ENCODE assay signal across 22 mouse cellular contexts in the genomic region with DNA sequence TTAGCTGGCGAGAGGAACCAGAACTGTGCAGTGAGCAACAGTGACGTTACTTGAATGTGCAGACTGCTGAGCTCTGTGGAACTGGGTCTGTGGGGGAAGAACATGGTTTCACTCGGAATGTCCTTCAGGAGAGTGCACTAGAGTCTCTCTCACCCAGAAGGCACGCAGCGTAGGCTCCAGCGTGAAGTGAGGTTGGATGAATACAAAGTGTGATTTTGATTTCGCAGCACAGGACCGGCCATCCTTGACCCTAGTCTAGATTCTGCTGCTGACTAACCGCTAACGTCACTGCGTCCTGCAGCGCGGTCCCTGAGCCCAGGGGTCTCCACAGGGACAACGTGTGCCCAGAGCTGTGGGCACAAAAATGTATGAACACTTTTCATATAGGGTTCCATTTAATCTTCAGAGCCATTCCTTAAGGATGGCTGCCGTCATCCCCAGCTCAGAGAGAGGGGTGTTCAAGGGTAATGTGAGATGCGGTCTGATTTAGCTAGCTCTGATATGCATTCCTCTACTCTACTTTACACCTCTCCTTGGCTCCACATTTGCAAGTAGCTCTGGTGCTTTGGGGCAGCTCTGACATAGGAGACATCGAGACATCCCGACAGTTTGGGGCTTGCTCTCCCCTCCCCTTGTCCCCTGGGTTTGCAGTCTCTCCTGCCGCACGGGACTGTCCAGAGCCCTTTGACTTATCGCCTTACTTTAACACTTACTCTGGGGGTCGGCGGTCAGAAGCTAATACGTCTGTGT.
A peak's percentile ranks its signal among the peaks of the same experiment; 100 is the strongest.
DNase-seq lines count a peak whose midpoint lies in the region; ATAC-seq lines count a peak whose summit lies in the region.
"Had no signal": no experiment of that assay in that cellular context is flagged by ENCODE, and none has a peak within 500 bp of the region (broad histone marks: within the 10 kb centered on the region; RNA-seq: fewer than 3 reads in every experiment).

No protein-coding gene starts in this region.

- H3K27me3 ChIP-seq in heart, embryonic 14.5 days (ENCODE audit: control insufficient read depth, insufficient read depth, low read length) = no peaks in the 10 kb centered on the region; the same call in 1 of the 2 replicates
- no peaks in the 10 kb centered on the region for H3K27me3 ChIP-seq in midbrain, embryonic 11.5 days (ENCODE audit: control insufficient read depth, insufficient read depth, low read length)
- no peaks in the 10 kb centered on the region for H3K27me3 ChIP-seq in midbrain, embryonic 16.5 days (ENCODE audit: control insufficient read depth, insufficient read depth, low read depth, low read length)
- H3K27me3 ChIP-seq: forebrain, embryonic 15.5 days; hindbrain, embryonic 12.5 days; limb, embryonic 13.5 days had no signal

- no peak overlapping the region for H3K27ac ChIP-seq in heart, embryonic 14.5 days (replicated peaks in 1 of 2; ENCODE audit: control insufficient read depth in 1 of 2, insufficient read depth in 1 of 2, low read depth in 2 of 2, low read length in 2 of 2)
- H3K27ac ChIP-seq in midbrain, embryonic 11.5 days (ENCODE audit: low read depth, low read length) = no peak overlapping the region
- no peak overlapping the region for H3K27ac ChIP-seq in midbrain, embryonic 16.5 days (ENCODE audit: low read length)
- H3K27ac ChIP-seq: embryonic facial prominence, embryonic 10.5 days; forebrain, embryonic 15.5 days; heart, embryonic 10.5 days; hindbrain, embryonic 12.5 days; limb, embryonic 13.5 days; liver, embryonic 14.5 days had no signal

- DNase-seq in heart, adult 18-20 months = no peak
- peak; percentile 78 for DNase-seq in midbrain, embryonic 11.5 days (ENCODE audit: low spot score, missing footprints)
- peak; percentile 49 for DNase-seq in adrenal gland, postnatal 10 days
- no peak for DNase-seq in cerebellum, adult 9-11 months
- DNase-seq in ovary, postnatal 10 days (ENCODE audit: low spot score) = no peak
- DNase-seq: cerebellum, adult 9-10 months; gastrocnemius, postnatal 36 days; kidney, postnatal 4 days; lung, embryonic 14.5 days; lung, postnatal 4 days; right cerebral cortex, adult 18-20 months; right cerebral cortex, postnatal 4 days; thymus, postnatal 14 days had no signal

- peaks cover 13 to 16% of the 10 kb centered on the region in 2 experiments for H3K4me1 ChIP-seq in heart, embryonic 14.5 days (ENCODE audit: control insufficient read depth in 2 of 2, insufficient read depth in 2 of 2, low read length in 2 of 2)
- no peaks in the 10 kb centered on the region for H3K4me1 ChIP-seq in midbrain, embryonic 11.5 days (ENCODE audit: control insufficient read depth, insufficient read depth, low read length)
- H3K4me1 ChIP-seq in midbrain, embryonic 16.5 days (ENCODE audit: control insufficient read depth, insufficient read depth, low read length) = no peaks in the 10 kb centered on the region
- H3K4me1 ChIP-seq: embryonic facial prominence, embryonic 10.5 days; forebrain, embryonic 15.5 days; hindbrain, embryonic 12.5 days had no signal

- no peak for ATAC-seq in heart, embryonic 14.5 days (ENCODE audit: insufficient number of reproducible peaks, insufficient read depth, low FRiP score, low read depth)
- no peak for ATAC-seq in midbrain, embryonic 11.5 days (ENCODE audit: low FRiP score)
- no peak for ATAC-seq in midbrain, embryonic 16.5 days
- ATAC-seq: forebrain, embryonic 15.5 days; intestine, postnatal 0 days had no signal

- no peak overlapping the region for H3K9ac ChIP-seq in heart, embryonic 14.5 days (ENCODE audit: low read length)
- H3K9ac ChIP-seq in midbrain, embryonic 11.5 days (ENCODE audit: low read length) = no peak overlapping the region
- no peak overlapping the region for H3K9ac ChIP-seq in midbrain, embryonic 16.5 days (ENCODE audit: low read depth, low read length)
- H3K9ac ChIP-seq: forebrain, embryonic 15.5 days; hindbrain, embryonic 12.5 days; limb, embryonic 13.5 days; liver, embryonic 14.5 days; lung, embryonic 14.5 days had no signal

- WGBS in heart, embryonic 14.5 days = 52% methylated on average over 24 of the region's 24 CpGs
- 86% methylated on average over 24 of the region's 24 CpGs for WGBS in midbrain, embryonic 11.5 days
- WGBS in midbrain, embryonic 16.5 days = 87% methylated on average over 24 of the region's 24 CpGs

- H3K9me3 ChIP-seq in heart, embryonic 14.5 days (ENCODE audit: control insufficient read depth, low read length) = no peaks in the 10 kb centered on the region
- H3K9me3 ChIP-seq in midbrain, embryonic 11.5 days (ENCODE audit: control insufficient read depth, low read length) = no peaks in the 10 kb centered on the region
- no peaks in the 10 kb centered on the region for H3K9me3 ChIP-seq in midbrain, embryonic 16.5 days (replicated peaks; ENCODE audit: control insufficient read depth, low read length, poor library complexity, severe bottlenecking)
- H3K9me3 ChIP-seq: embryonic facial prominence, embryonic 10.5 days; forebrain, embryonic 15.5 days; heart, embryonic 10.5 days; hindbrain, embryonic 12.5 days; limb, embryonic 13.5 days had no signal

- H3K36me3 ChIP-seq in heart, embryonic 14.5 days (ENCODE audit: control insufficient read depth, insufficient read depth, low read length) = no peaks in the 10 kb centered on the region
- H3K36me3 ChIP-seq in midbrain, embryonic 11.5 days (ENCODE audit: control insufficient read depth, insufficient read depth, low read length) = no peaks in the 10 kb centered on the region
- H3K36me3 ChIP-seq in midbrain, embryonic 16.5 days (ENCODE audit: control insufficient read depth, insufficient read depth, low read length) = no peaks in the 10 kb centered on the region
- H3K36me3 ChIP-seq: embryonic facial prominence, embryonic 10.5 days; forebrain, embryonic 15.5 days; heart, embryonic 10.5 days; hindbrain, embryonic 12.5 days; limb, embryonic 13.5 days had no signal

- no peak overlapping the region for H3K4me3 ChIP-seq in heart, embryonic 14.5 days (ENCODE audit: control insufficient read depth in 1 of 2, insufficient read depth in 1 of 2, low read depth in 1 of 2, low read length in 2 of 2)
- no peak overlapping the region for H3K4me3 ChIP-seq in midbrain, embryonic 11.5 days (ENCODE audit: low read depth, low read length)
- no peak overlapping the region for H3K4me3 ChIP-seq in midbrain, embryonic 16.5 days (ENCODE audit: low read depth, low read length)
- H3K4me3 ChIP-seq: embryonic facial prominence, embryonic 10.5 days; forebrain, embryonic 15.5 days; heart, embryonic 10.5 days; hindbrain, embryonic 12.5 days; limb, embryonic 13.5 days had no signal

- peak overlapping the region; percentile 22; the same call in 1 of the 2 replicates for H3K4me2 ChIP-seq in heart, embryonic 14.5 days (ENCODE audit: low read length)
- H3K4me2 ChIP-seq in midbrain, embryonic 11.5 days = no peak overlapping the region
- no peak overlapping the region for H3K4me2 ChIP-seq in midbrain, embryonic 16.5 days (ENCODE audit: low read length)
- H3K4me2 ChIP-seq: forebrain, embryonic 15.5 days; hindbrain, embryonic 12.5 days; limb, embryonic 13.5 days; lung, embryonic 14.5 days had no signal

Comparison
In these comparisons a context has a peak if more than half of its experiments do, and no peak if none do; other contexts are left out.
1. DNase-seq: peak in midbrain, embryonic 11.5 days (single experiment) and adrenal gland, postnatal 10 days (single experiment); none in heart, adult 18-20 months (0 of 2), cerebellum, adult 9-11 months (single experiment) and ovary, postnatal 10 days (single experiment).